Mouse (Mus musculus): ENCODE measurements at regions not wholly inside any gene's neighbourhood (a gene's known extent, or its start where the extent isn't known, plus 50 kb on each side); places are given as distances from the start of the nearest gene placed in this dataset.

DNA sequence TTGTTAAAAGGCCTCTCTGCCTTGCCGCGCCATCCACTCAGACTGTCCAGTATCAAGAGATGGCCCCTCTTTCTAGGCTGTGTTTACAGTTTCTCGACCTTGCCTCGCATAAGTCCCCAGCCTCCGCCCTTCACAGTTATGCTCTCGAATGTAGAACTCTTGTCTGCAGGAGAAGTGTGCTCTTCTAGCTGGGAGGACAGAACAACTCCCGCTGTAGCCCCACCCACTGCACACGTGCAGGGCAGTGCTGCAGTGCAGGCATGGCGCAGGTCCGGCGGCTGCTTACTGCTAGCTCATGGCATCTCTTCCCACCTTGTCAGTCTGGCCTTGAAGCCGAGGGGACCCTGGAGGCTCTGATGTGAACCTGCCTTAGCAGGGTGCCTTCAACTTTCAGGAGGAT is 145.7 kb upstream of the Lrfn2 start:
- DNase-seq (ENCODE audit: low spot score in 2 of 2), result no peak

GRCm38 (mm10) chr17:48789846-48790245 is 142.3 kb upstream of the Lrfn2 start:
- peak; percentile 55 to 72 for DNase-seq (ENCODE audit: low spot score in 2 of 2)

DNA sequence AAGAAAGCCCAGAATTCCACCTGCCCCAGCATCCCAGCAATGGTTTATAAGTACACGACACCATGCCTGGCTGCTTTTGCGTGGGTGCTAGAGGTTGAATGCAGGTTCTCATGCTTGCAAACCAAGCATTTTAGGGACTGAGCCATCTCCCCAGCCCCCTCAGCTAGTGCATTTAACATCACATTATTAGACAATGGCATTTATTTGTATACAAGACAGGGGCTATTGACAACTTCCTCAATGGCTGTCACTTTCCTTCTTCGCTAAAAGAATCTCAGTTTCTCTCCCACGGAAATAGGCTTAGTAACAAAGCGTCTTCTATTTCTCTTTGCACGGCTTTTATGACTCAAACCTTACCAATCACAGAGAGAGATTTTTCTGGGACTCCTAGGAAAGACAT is 141.7 kb upstream of the Lrfn2 start:
- DNase-seq (ENCODE audit: low spot score in 2 of 2), result no peak

DNA sequence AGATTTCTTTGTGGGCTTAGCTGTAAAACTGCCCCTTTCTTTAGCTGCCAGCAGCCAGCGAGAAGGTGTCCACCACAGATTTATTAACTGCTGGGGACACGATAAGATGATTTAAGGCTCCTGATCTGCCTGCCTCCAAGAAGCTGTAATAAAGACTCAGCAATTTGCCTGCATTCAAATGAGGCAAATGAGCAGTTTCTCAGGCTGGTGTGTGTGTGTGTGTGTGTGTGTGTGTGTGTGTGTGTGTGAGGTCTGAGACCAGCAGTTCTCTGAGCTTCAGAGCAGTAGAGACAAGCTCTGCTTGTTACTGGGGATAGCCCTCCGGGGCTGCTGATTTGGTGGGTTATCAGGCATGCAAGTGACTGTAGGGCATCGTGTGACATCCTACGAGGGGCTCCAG is 139.2 kb upstream of the Lrfn2 start:
- no peak for DNase-seq (ENCODE audit: low spot score in 2 of 2)

GRCm38 (mm10) chr17:48795773-48796172 is 136.4 kb upstream of the Lrfn2 start:
- DNase-seq (ENCODE audit: low spot score in 2 of 2), result no peak

DNA sequence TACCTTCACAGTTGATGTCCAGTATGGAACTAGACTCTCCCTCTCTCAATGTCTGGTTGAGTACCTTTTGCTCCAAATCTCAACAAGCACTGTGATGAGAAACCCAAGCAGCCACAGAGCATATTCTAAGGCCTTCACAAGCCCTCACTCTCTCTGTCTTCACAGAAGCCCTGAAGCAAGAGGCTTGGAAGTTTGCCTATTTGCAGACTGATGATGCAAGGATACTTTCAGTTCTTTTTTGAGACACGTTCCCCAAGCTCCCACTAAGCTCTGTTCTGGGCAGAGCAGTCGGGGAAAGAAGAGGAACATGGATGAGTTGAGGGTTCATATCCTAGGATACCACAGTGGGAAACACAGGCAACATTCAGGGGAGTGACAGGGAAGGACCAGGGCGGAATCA is 134.0 kb upstream of the Lrfn2 start:
- DNase-seq (ENCODE audit: low spot score in 2 of 2), result no peak

- DNase-seq (ENCODE audit: low spot score in 2 of 2), result peak in 1 of 2 experiments; percentile 57
Measured at GRCm38 (mm10) chr17:48802673-48803072, 129.5 kb upstream of the Lrfn2 start.

GRCm38 (mm10) chr17:48807905-48808304 is 124.3 kb upstream of the Lrfn2 start:
- DNase-seq (ENCODE audit: low spot score in 2 of 2), result no peak

DNA sequence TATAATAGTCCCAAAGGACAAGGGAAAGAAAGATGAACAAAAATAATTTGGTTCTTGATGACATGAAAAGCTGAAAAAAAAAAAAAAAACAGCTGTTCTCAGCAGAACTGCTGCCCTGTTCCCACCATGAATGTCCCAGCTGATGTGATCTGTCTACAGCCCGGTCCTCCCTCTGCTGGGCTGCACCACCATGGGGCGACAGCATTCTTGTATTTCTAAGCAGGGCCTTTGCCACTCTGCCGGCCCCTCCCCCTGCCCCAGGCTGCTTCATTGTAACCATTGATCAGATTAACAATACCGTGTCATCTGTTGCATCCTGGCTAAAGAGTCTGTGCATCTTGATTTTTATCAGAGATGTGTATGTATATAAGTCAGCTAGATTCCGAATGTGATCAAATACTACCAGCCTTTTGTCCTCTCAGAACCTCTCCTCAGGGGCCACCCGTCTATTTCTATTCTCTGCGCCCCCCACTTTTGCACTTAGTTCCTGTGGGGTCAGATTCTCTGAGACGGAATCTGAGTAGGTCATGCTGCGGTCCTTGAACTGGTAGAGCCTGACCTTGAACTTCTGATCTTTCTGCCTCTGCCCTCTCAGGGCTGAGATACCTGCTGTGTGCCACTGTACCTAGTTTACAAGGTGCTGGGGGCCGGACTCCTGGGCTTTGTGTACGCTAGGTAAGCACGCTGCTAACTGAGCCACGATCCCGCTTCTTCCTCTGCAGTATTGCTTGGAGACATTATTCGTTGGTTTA is 117.2 kb upstream of the Lrfn2 start:
- no peak for DNase-seq (ENCODE audit: low spot score in 2 of 2)

DNA sequence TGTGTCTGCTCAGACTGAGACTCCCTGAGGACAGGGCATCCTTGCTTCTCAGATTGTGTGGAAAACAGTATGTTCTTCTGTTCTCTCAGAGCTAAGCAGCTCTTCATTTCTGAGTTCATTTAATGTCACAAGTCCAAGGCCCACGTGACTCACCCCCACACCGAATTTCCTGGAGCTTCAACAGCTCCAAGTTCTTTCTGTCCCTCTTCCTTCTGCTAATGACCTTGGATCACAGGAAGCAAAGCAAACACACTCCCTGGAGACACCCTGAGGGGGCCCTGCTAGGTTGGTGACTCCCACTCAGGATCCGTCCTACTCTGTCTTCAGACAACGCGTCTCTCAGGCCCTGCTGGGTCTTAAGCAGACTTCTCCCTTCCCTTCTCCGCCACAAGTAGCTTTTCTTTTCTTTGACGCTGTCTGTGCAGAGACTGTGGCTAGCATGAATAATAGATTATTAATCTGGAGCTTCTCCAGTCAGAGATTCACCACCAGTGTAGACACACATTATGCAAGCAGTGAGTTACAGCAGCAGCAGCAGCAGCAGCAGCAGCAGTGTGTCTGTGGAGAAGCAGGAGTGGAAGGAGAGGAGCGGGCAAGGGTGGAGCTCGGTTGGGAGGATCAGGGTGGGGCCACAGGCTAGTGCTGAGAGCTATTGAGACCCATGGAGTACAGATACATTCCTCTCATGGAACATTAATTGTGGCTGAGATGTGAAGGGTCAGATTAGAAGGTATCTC is 115.4 kb upstream of the Lrfn2 start:
- DNase-seq (ENCODE audit: low spot score in 2 of 2), result peak in 1 of 2 experiments; percentile 12

- DNase-seq (ENCODE audit: low spot score in 2 of 2), result no peak
Measured at GRCm38 (mm10) chr17:48817551-48817950, 114.6 kb upstream of the Lrfn2 start.

GRCm38 (mm10) chr17:48819703-48820102 is 112.5 kb upstream of the Lrfn2 start:
- no peak for DNase-seq (ENCODE audit: low spot score in 2 of 2)

GRCm38 (mm10) chr17:48822101-48822876 is 109.9 kb upstream of the Lrfn2 start:
- DNase-seq (ENCODE audit: low spot score in 2 of 2), result no peak

GRCm38 (mm10) chr17:48823921-48824320 is 108.3 kb upstream of the Lrfn2 start:
- no peak for DNase-seq (ENCODE audit: low spot score in 2 of 2)

GRCm38 (mm10) chr17:48825212-48825913 is 106.8 kb upstream of the Lrfn2 start:
- DNase-seq (ENCODE audit: low spot score in 2 of 2), result no peak

- no peak for DNase-seq (ENCODE audit: low spot score in 2 of 2)
Measured at GRCm38 (mm10) chr17:48838297-48838979, 93.7 kb upstream of the Lrfn2 start.

- DNase-seq (ENCODE audit: low spot score in 2 of 2), result no peak
Measured at GRCm38 (mm10) chr17:48847890-48848289, 84.3 kb upstream of the Lrfn2 start.

- no peak for DNase-seq (ENCODE audit: low spot score in 2 of 2)
Measured at GRCm38 (mm10) chr17:48850910-48851309, 81.3 kb upstream of the Lrfn2 start.

DNA sequence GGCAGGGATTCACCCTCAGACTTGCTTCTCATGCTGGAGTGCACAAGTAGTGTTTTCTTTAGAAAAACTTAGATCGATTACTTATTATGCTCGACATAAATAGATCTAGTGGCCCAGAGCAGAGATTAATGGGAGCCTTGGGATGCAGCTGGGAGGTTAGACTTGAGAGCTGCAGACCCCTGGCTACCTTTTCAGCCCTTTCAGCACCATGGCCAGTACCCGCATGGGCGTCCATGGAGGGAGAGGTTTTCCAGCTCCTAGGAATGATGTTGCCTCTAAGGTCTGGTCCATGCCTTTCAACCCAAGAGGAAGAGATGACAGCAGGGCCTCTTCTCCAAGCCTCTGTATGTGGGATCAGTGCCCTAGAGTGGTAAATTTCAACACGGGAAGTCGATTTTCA is 73.3 kb upstream of the Lrfn2 start:
- no peak for DNase-seq (ENCODE audit: low spot score in 2 of 2)

- no peak for DNase-seq (ENCODE audit: low spot score in 2 of 2)
Measured at GRCm38 (mm10) chr17:48870443-48870842, 61.7 kb upstream of the Lrfn2 start.

DNA sequence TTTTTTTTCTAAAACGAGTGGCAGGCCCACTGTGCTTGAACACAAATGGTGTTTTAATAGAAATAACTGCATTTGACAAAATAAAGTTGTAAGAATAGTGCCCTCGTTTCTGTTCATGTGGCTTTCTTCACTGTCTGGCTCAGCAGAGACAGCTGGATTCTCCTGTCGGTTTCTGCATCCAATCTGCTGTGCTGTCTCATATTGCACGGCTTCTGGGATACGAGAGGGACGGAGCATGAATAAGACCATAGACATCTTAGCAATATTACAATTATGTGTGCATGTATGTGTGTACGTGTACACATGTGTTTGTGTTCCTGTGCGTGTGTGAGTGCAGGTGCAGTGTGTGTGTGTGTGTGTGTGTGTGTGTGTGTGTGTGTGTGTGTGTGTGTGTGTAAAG is 54.7 kb upstream of the Lrfn2 start:
- peak in 1 of 2 experiments; percentile 22 for DNase-seq (ENCODE audit: low spot score in 2 of 2)
